Mouse (Mus musculus): ENCODE measurements around the gene Bin2.

Bin2 gene

GRCm38 (mm10) chr15:100669337-100669736 is at the start of gene Bin2:
TSS of gene Bin2 (minus strand) at chr15:100669553.
- DNase-seq (ENCODE audit: inconsistent age in 2 of 2, low spot score in 1 of 2) = peak in 1 of 2 experiments; percentile 54

GRCm38 (mm10) chr15:100718572-100718971 is 49.2 kb upstream of the Bin2 start:
- DNase-seq (ENCODE audit: inconsistent age in 2 of 2, low spot score in 1 of 2) = no peak

- DNase-seq (ENCODE audit: inconsistent age in 2 of 2, low spot score in 1 of 2) = no peak
Measured at GRCm38 (mm10) chr15:100717933-100718332, 48.6 kb upstream of the Bin2 start.

GRCm38 (mm10) chr15:100715399-100715993 is 46.1 kb upstream of the Bin2 start:
- no peak for DNase-seq (ENCODE audit: inconsistent age in 2 of 2, low spot score in 1 of 2)

DNA sequence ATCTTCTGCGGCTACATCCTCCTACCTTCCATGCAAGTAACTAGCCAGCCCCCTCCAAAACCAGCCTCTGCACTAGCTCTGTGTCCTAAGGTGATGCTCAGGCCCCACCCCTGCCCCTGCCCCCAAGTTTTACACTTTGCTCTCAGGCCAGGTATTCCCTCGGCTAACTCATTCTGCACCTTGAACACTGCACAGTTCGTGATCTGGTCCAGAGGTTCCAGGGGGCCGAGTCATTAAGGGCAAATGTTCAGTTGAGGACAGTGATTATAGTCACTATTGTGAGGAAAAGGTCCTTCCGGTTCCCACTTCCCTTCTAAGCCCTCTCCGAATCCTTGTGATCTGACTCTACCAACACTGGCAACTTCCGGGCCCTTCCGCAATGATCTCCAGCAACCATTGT is 45.1 kb upstream of the Bin2 start:
- no peak for DNase-seq (ENCODE audit: inconsistent age in 2 of 2, low spot score in 1 of 2)

DNA sequence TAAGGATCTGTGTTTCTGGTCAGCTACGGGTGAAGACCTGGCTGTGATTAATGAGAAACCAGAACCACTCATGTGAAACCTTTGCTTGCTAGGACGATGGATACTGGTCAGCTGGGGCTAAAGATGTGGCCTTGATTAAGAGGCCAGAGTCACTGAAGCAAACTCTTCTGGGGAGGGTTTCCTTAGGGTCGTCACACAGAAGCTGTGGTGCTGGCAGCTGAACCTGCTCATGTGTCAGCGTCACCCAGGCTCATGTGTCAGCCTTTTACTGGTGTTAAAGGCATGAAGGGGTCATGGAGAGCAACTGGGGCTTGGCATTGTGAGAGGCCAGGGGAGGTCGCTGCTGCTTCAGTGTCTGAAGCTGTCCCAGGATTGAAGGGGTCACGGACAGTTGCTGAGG is 41.5 kb upstream of the Bin2 start:
- DNase-seq (ENCODE audit: inconsistent age in 2 of 2, low spot score in 1 of 2) = no peak

GRCm38 (mm10) chr15:100708433-100709078 is 39.2 kb upstream of the Bin2 start:
- no peak for DNase-seq (ENCODE audit: inconsistent age in 2 of 2, low spot score in 1 of 2)

- no peak for DNase-seq (ENCODE audit: inconsistent age in 2 of 2, low spot score in 1 of 2)
Measured at GRCm38 (mm10) chr15:100706226-100706625, 36.9 kb upstream of the Bin2 start.

DNA sequence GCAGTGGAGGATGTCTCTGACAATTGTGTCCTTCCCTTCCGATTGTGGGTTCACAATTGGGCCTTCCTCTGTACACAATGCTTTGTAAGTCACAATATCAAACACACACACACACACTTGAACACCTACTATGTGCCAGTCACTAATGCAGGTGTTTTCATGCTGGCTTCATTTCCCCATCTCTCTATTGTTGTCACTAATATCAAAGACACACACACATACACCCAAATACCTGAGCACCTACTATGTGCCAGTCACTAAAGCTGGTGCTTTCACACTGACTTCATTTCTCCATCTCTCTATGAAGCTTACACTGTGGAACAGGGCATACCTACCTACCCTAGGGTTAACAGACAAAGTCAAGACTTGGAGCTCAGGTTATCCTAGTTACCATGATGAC is 36.0 kb upstream of the Bin2 start:
- no peak for DNase-seq (ENCODE audit: inconsistent age in 2 of 2, low spot score in 1 of 2)

GRCm38 (mm10) chr15:100703913-100704312 is 34.6 kb upstream of the Bin2 start:
- no peak for DNase-seq (ENCODE audit: inconsistent age in 2 of 2, low spot score in 1 of 2)

DNA sequence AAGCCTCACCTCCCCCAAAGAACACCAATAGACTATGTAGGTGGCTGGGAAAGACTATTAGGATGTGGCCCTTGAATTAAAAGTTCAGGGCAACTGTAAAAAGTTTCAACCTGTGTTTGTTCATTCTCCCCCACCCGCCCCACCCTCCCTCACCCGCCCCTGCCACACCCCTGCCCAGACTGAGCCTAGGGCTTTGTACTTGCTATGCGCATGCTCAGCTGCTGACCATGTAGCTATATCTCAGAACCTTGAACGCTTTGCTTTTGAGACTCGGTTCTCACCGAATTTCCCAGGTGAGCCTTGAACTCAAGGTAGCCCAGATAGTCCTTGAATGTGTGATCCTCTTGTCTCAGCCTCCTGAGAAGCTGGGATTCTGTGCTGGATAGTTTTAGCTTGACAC is 32.5 kb upstream of the Bin2 start:
- no peak for DNase-seq (ENCODE audit: inconsistent age in 2 of 2, low spot score in 1 of 2)

DNA sequence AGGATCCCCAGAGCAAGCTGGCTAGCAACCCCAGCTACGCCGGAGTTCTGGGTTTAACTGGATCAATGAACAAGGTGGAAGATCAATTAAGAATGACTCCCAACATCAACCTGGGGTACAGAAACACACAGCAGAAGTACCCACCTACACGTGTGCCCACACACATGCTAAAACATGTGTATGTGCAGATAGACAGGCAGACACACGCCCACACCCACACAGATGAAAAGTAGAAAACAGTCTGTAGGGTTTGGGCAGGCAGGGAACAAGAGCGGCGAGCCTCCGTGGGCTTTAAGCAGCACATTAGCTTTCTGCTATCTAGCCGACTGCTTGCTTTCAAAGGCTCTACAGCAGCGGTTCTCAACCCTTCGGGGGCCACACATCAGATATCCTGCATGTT is 31.8 kb upstream of the Bin2 start:
- DNase-seq (ENCODE audit: inconsistent age in 2 of 2, low spot score in 1 of 2) = no peak

- DNase-seq (ENCODE audit: inconsistent age in 2 of 2, low spot score in 1 of 2) = no peak
Measured at GRCm38 (mm10) chr15:100700424-100700823, 31.1 kb upstream of the Bin2 start.

DNA sequence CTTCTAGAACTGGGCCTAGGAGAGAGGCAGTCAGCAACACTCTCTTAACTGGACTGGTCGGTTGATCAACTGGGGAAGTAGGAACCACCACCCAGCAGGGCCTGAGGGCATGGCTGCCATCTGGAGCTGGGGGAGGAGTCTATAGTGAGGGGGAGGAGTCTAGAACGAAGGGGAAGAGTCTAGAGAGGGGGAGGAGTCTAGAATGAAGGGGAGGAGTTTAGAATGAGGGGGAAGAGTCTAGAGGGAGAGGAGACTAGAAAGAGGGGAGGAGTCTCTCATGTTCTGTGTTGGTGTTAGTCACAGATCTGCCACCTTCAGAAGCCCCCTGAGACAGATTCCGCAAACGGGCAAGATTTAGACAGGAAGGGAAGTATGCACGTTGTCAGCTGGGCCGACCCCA is 30.0 kb upstream of the Bin2 start:
- DNase-seq (ENCODE audit: inconsistent age in 2 of 2, low spot score in 1 of 2) = no peak

DNA sequence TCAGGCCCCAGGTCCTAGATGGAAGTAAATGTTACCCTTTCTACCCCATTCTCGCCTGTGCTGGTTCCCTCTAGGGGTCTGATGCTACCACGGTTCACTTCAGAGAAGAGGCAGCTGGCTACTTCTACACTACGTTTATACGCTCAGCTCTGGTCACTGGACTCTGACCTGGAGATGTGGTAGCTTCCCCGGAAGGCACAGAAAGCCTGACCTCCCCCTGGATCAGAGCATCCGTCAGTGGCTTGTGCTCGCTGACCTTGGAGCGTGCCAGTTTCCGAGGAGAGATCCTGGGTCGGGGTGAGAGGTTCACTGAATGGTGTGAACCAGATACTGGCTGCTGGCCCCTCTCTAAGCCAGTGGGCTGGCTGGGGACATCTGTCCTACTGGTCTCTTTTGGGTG is 28.7 kb upstream of the Bin2 start:
- DNase-seq (ENCODE audit: inconsistent age in 2 of 2, low spot score in 1 of 2) = peak in 1 of 2 experiments; percentile 54

- DNase-seq (ENCODE audit: inconsistent age in 2 of 2, low spot score in 1 of 2) = peak; percentile 87 to 91
Measured at GRCm38 (mm10) chr15:100694406-100694805, 25.1 kb upstream of the Bin2 start.

GRCm38 (mm10) chr15:100691990-100692389 is 22.6 kb upstream of the Bin2 start:
- DNase-seq (ENCODE audit: inconsistent age in 2 of 2, low spot score in 1 of 2) = peak; percentile 61 to 79

DNA sequence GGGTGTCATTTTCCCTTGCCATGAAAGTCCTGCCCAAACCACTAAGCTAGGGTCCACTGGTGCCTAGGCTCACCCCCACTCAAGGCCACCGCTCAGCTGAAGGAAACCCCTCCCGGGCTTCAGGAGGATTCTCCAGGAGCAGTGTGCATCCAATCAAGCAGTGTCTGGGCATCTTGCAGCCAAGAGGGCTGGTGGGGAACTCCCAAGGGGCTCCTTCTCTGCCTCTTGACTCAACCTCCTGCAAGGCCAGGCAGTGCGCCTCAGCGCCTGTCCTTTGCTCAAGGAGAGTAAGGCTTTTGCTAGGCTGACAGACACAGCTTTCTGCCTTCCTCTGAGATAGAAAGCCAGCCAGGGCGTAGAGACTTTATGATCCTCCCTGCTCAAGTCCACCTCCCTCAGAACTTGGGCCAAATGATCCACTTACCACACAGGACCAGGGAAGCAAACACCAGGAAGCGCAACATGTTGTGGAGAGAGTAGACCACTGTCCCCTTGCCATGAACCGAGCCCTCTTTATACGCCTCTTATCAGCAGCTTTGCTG is 18.1 kb upstream of the Bin2 start, which contains the start of gene Cela1:
Gene Cela1, minus strand, starts transcription at position 492 of the 542 bp plus-strand sequence.
- DNase-seq (ENCODE audit: inconsistent age in 2 of 2, low spot score in 1 of 2) = peak in 1 of 2 experiments; percentile 60

DNA sequence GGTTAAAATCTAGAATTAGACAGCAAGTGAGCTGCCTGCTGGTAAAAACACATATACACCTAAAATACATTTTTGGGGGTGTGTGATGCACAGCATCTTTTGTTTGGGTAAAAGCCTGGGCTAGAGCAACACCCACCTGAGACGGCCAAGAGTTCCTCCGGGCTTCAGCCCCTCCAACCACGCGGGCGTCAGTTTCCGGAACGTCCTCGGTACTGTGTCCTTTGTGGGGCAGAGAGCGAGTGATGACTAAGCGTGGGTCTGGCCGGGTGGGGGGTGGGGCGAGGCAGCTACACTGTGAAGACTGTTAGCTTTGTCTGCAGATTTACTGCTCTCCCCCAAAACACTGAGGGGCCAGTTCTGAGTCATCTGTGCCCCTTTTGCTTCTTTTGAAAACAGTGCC is 17.6 kb upstream of the Bin2 start:
- peak; percentile 82 to 90 for DNase-seq (ENCODE audit: inconsistent age in 2 of 2, low spot score in 1 of 2)

DNA sequence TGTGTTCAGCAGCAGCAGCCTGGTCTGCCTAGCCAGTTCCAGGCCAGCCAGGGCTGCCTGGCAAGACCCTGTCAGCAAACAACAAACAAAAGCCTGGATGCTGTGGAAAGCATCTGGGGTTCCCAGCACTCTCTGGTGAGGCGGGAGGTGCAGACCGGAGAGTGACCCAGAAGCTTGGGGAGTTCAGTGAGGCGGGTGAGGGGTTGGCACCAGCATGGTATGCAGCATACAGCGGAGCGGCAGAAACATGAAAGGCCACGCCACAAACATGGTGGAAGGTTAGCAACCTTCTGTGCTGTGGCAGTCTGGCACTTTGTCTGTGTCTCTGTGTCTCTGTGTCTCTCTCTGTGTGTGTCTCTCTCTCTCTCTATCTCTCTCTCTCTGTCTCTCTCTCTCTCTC is 17.1 kb upstream of the Bin2 start:
- peak in 1 of 2 experiments; percentile 72 for DNase-seq (ENCODE audit: inconsistent age in 2 of 2, low spot score in 1 of 2)

GRCm38 (mm10) chr15:100685849-100686248 is 16.5 kb upstream of the Bin2 start:
- no peak for DNase-seq (ENCODE audit: inconsistent age in 2 of 2, low spot score in 1 of 2)

DNA sequence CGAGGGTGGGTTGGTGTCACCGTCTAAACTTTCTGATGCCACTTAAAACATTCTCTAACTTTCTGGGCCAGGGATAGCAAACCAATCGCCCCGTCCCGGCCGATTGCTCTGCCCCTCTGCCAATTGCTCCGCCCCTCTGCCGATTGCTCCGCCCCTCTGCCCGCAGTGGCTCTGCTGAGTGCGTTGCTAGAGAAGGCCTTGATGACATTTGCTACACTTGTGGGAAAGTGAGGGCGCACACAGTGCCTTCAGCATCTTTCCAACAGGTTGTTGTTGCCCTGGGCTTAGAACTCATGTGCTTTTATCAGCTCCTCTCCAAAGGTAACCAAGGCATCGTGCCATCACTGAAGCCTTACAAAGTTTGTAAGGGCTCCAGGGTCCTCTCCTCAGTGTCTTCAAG is 15.9 kb upstream of the Bin2 start:
- no peak for DNase-seq (ENCODE audit: inconsistent age in 2 of 2, low spot score in 1 of 2)

- no peak for DNase-seq (ENCODE audit: inconsistent age in 2 of 2, low spot score in 1 of 2)
Measured at GRCm38 (mm10) chr15:100684450-100684849, 15.1 kb upstream of the Bin2 start.
